In the genomic region with DNA sequence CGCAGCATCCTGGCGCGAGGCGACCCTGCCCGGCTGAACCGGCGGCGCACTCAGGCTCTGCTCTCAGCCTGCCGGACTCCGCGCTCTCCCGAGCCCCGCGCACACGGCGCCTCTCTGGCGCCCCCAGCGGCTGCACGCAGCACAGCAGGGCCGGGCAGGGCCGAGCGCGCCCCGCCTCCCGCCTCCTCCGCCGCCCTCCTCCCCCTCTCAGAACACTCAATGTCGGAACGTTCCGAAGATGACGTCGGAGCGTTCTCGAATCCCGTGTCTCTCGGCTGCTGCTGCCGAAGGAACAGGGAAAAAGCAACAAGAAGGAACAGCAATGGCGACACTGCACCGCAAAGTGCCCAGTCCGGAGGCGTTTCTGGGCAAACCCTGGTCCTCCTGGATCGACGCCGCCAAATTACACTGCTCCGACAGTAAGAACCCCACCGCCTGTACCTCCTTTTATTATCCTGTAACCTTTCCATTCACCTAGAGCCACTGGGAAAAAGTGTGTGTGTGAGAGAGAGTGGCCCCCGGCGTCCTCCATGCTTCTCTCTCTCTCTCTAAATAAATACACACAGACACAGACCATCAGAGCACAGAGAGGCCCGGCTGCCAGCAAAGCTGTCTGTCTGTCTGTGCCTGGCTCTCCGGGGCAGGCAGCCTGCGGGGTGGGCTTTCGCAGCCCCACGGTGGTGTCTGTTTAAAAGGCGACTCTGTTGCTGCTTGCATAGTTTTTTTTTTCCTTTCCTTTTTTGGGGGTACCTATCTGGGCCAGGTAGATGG, we compare ENCODE assay signal across 8 mouse cellular contexts. TPM values are rescaled to one million over a fixed set of nuclear protein-coding genes. Genes with fewer than 3 reads are reported as not detected.
DNase-seq lines count a peak whose midpoint lies in the region; ATAC-seq and TF ChIP-seq lines count a peak whose summit lies in the region.

TSS of gene Atxn7l1 (plus strand) at position 197 of the 771 bp plus-strand sequence.

- TF ChIP-seq EP300 in heart, adult 2 months (IDR thresholded peaks at IDR 0.05; ENCODE audit: insufficient read depth, low read depth, low read length), result peak; percentile 78; the same call in 1 of the 2 replicates

- peak within 1 kb of the TSS; percentile 88 for H3K4me2 ChIP-seq in embryonic facial prominence, embryonic 14.5 days (ENCODE audit: low read depth, low read length)
- peak within 1 kb of the TSS; percentile 92 for H3K4me2 ChIP-seq in limb, embryonic 13.5 days (replicated peaks)
- H3K4me2 ChIP-seq in midbrain, embryonic 16.5 days (ENCODE audit: low read length), result peak within 1 kb of the TSS; percentile 95

- H3K4me3 ChIP-seq in embryonic facial prominence, embryonic 14.5 days (ENCODE audit: low read depth, low read length), result peak within 1 kb of the TSS; percentile 70
- H3K4me3 ChIP-seq in heart, adult 2 months, result peak within 1 kb of the TSS; percentile 74
- H3K4me3 ChIP-seq in limb, embryonic 13.5 days, result peak within 1 kb of the TSS; percentile 74
- peak within 1 kb of the TSS; percentile 45 for H3K4me3 ChIP-seq in midbrain, embryonic 16.5 days (ENCODE audit: low read depth, low read length)

- 1% methylated on average over 27 of the region's 54 CpGs for WGBS in embryonic facial prominence, embryonic 14.5 days
- WGBS in heart, adult 2 months, result under 1% methylated on average over 54 of the region's 54 CpGs
- under 1% methylated on average over 54 of the region's 54 CpGs for WGBS in limb, embryonic 13.5 days
- WGBS in midbrain, embryonic 16.5 days, result under 1% methylated on average over 49 of the region's 54 CpGs

- peak; percentile 93 for DNase-seq in 3T3-L1 (ENCODE audit: low read depth, low spot score)
- DNase-seq in adrenal gland, postnatal 4 days (ENCODE audit: low spot score in 2 of 2), result peak; percentile 79 to 85
- DNase-seq in embryonic facial prominence, embryonic 14.5 days (ENCODE audit: low spot score), result peak; percentile 98
- peak; percentile 92 to 96 for DNase-seq in heart, adult 2 months
- DNase-seq in kidney, adult 8-10 months, result peak; percentile 90 to 91
- DNase-seq in spleen, postnatal 10 days (ENCODE audit: low spot score in 2 of 2), result peak; percentile 93 to 94

- intact Hi-C loops in heart, adult 2 months (cut with DNase I), result loop anchor here (2.0 to 5.0 kb wide), 4 partner anchors 37 to 190 kb away; no protein-coding TSS in a partner anchor

- H3K36me3 ChIP-seq in embryonic facial prominence, embryonic 14.5 days (ENCODE audit: control insufficient read depth, insufficient read depth, low read length), result no peaks in the 10 kb centered on the region; the same call in 1 of the 2 replicates
- no peaks in the 10 kb centered on the region for H3K36me3 ChIP-seq in heart, adult 2 months (ENCODE audit: control insufficient read depth, insufficient read depth, low read length)
- no peaks in the 10 kb centered on the region for H3K36me3 ChIP-seq in limb, embryonic 13.5 days
- H3K36me3 ChIP-seq in midbrain, embryonic 16.5 days (ENCODE audit: control insufficient read depth, insufficient read depth, low read length), result no peaks in the 10 kb centered on the region

- no peaks in the 10 kb centered on the region for H3K27me3 ChIP-seq in embryonic facial prominence, embryonic 14.5 days (replicated peaks; ENCODE audit: control insufficient read depth, insufficient read depth, low read length)
- H3K27me3 ChIP-seq in heart, adult 2 months (ENCODE audit: control insufficient read depth, insufficient read depth, low read length), result no peaks in the 10 kb centered on the region
- H3K27me3 ChIP-seq in limb, embryonic 13.5 days, result peaks cover 18% of the 10 kb centered on the region
- no peaks in the 10 kb centered on the region; the same call in 1 of the 2 replicates for H3K27me3 ChIP-seq in midbrain, embryonic 16.5 days (ENCODE audit: control insufficient read depth, insufficient read depth, low read depth, low read length)

- H3K79me2 ChIP-seq in heart, adult 2 months (replicated peaks; ENCODE audit: control insufficient read depth, insufficient read depth, low read length), result no peaks in the 10 kb centered on the region

- peak within 1 kb of the TSS; percentile 70 for H3K27ac ChIP-seq in embryonic facial prominence, embryonic 14.5 days (replicated peaks; ENCODE audit: low read depth, low read length)
- peak within 1 kb of the TSS; percentile 95 for H3K27ac ChIP-seq in heart, adult 2 months
- H3K27ac ChIP-seq in limb, embryonic 13.5 days, result peak within 1 kb of the TSS; percentile 74; the same call in 1 of the 2 replicates
- H3K27ac ChIP-seq in midbrain, embryonic 16.5 days (ENCODE audit: low read length), result peak within 1 kb of the TSS; percentile 83

- H3K9ac ChIP-seq in embryonic facial prominence, embryonic 14.5 days (ENCODE audit: low read depth, low read length), result peak within 1 kb of the TSS; percentile 82
- H3K9ac ChIP-seq in heart, adult 2 months (ENCODE audit: low read depth, low read length), result peak within 1 kb of the TSS; percentile 82
- peak within 1 kb of the TSS; percentile 87 for H3K9ac ChIP-seq in limb, embryonic 13.5 days
- H3K9ac ChIP-seq in midbrain, embryonic 16.5 days (ENCODE audit: low read depth, low read length), result peak within 1 kb of the TSS; percentile 75

- TF ChIP-seq CTCF in heart, adult 2 months (IDR thresholded peaks at IDR 0.05), result no peak; the same call in 1 of the 2 replicates

- peak; percentile 90 for TF ChIP-seq POLR2A in heart, adult 2 months (IDR thresholded peaks at IDR 0.05; ENCODE audit: insufficient read depth, low read depth, low read length)

- no peaks in the 10 kb centered on the region for H3K9me3 ChIP-seq in embryonic facial prominence, embryonic 14.5 days (ENCODE audit: control insufficient read depth, low read length)
- H3K9me3 ChIP-seq in limb, embryonic 13.5 days, result no peaks in the 10 kb centered on the region
- H3K9me3 ChIP-seq in midbrain, embryonic 16.5 days (replicated peaks; ENCODE audit: control insufficient read depth, low read length, poor library complexity, severe bottlenecking), result no peaks in the 10 kb centered on the region

- peak; percentile 96 for ATAC-seq in embryonic facial prominence, embryonic 14.5 days (ENCODE audit: low read depth)
- peak; percentile 94 for ATAC-seq in limb, embryonic 13.5 days (ENCODE audit: low FRiP score, low read depth)
- ATAC-seq in midbrain, embryonic 16.5 days, result peak; percentile 95

- H3K4me1 ChIP-seq in embryonic facial prominence, embryonic 14.5 days (ENCODE audit: control insufficient read depth, insufficient read depth, low read length), result peaks cover 15% of the 10 kb centered on the region
- peaks cover 1% of the 10 kb centered on the region; the same call in 1 of the 2 replicates for H3K4me1 ChIP-seq in heart, adult 2 months (ENCODE audit: control insufficient read depth, insufficient read depth, low read length)
- H3K4me1 ChIP-seq in limb, embryonic 13.5 days, result peaks cover 26% of the 10 kb centered on the region
- peaks cover 21% of the 10 kb centered on the region for H3K4me1 ChIP-seq in midbrain, embryonic 16.5 days (ENCODE audit: control insufficient read depth, insufficient read depth, low read length)

RNA-seq across cellular contexts. Expression of gene Atxn7l1, which starts in this region (rescaled TPM):
- total RNA-seq in adrenal gland, postnatal 4 days (2021), result 10 to 100 TPM; 34.1 to 38.8 TPM
- polyA plus RNA-seq in embryonic facial prominence, embryonic 14.5 days (2014; fragmentation: Nextera tagmentation; extraction: Ambion mirVana), result 11.4 and 13.0 TPM in 2 replicates
- total RNA-seq in heart, adult 2 months (2021), result 10 to 100 TPM; 18.8 to 19.0 TPM
- polyA plus RNA-seq in heart, adult 2 months (2012; rRNA removed), result 21.6 and 23.6 TPM in 2 replicates
- polyA plus RNA-seq in limb, embryonic 13.5 days (2015; fragmentation: Nextera tagmentation; extraction: Ambion mirVana), result 13.9 and 15.3 TPM in 2 replicates
- 21.3 and 25.0 TPM in 2 replicates for polyA plus RNA-seq in midbrain, embryonic 16.5 days (2015; fragmentation: Nextera tagmentation; extraction: Ambion mirVana)

Comparison
In these comparisons a context has a peak if more than half of its experiments do, and no peak if none do; other contexts are left out.
1. Peak in every context shown above with its lines: DNase-seq, ATAC-seq, H3K4me3 ChIP-seq and H3K27ac ChIP-seq.